Mouse (Mus musculus) erythroblast, embryonic 14.5 days (primary cell): ENCODE data around the gene Acsm3.

Experiments used
- GATA1 ChIP-seq: IDR thresholded peaks from 2 replicates; pipeline ENCODE4 v1.6.1; 2012; ENCODE audit warnings: low read length, inconsistent platforms, mixed read lengths
- TAL1 ChIP-seq: IDR thresholded peaks from 3 replicates; pipeline ENCODE4 v1.6.1; 2012; ENCODE audit warnings: low read length, inconsistent platforms, mixed read lengths

DNA sequence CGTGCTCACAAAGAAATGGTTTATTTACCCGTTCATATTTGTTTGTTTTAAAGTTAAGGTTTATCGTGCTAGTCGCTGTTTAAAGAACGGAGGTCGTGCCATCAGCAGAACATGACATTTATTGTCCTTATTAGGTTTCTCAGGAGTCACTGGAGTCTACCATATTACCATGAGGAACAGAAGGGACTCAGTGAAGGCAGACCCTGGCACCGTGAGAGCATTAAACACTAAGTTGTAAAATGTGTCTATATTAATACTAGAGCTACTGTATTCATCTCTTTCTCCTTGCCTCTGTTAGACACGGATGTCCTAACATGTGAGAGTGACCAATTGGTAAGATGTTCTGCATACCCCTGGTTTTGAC, 39.8 kb upstream of the Acsm3 start:
- TF ChIP-seq TAL1 = no peak
- TF ChIP-seq GATA1 = no peak
